Mouse (Mus musculus) CD8-positive naive resting alpha-beta T cell, adult 2 months (primary cell): ENCODE data around the gene Trim33.

Experiments used
- DNase-seq, 2 experiments: peaks; one replicate each; pipeline ENCODE4 v3.0.0; 2022; ENCODE audit warnings: low read depth in 2 of 2, low spot score in 2 of 2

Trim33 gene

DNA sequence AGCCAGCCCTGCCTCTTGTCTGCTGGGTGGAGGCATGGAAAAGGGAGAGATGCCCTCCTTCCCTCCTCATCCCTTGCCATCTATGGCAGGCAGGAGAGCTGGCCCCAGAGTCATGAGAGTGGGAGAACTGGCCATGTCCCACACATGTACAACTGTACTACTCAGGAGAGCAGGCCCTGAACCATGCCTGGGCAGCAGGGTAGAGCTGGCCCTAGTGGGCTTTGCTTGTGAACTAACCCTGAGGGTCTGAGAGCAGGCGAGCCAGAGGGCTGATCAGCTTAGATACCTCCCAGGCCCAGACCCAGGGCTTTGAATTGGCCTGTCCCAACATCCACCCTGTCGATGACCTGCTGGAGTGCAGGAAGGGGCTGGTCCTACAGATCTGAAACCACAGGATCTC is 115.0 kb downstream of the Trim33 start:
- no peak for DNase-seq

DNA sequence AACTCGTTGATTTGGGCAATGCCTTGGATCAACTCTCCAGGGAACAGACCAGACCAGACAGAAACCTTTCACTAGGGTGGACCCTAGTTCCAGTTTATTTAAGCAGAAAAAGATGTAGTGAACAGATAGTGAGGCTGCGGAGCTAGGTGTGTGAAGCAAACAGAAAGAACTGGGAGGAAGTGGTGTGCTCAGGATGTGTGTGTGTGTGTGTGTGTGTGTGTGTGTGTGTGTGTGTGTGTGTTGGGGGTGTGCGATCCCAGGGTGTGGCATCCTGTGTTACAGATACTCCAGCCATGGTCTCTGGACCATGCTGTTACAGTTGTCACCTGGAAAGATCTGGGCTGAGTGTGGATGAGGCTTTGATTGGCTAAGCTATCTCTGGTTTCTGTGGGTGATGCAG is 118.4 kb downstream of the Trim33 start:
- DNase-seq: peak; percentile 48 to 61

DNA sequence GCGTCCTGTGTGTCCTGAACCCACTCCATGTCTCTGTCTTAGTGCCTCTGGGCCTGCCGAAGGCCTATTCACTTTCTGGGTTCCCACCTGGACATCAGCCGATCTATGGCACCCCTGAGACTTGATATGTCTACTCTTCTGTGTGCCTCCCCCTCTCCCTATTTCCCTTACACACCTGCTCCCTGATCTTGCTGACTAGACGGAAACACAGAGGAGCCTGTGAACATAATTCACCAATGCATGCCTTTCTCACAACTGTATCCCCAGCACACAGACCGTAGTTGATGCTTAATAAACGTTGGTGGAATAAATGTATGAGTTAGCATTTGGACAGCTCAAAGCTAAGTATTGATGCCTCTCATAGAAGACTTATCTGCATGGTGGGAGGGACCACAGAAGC is 121.7 kb downstream of the Trim33 start:
- DNase-seq: no peak

DNA sequence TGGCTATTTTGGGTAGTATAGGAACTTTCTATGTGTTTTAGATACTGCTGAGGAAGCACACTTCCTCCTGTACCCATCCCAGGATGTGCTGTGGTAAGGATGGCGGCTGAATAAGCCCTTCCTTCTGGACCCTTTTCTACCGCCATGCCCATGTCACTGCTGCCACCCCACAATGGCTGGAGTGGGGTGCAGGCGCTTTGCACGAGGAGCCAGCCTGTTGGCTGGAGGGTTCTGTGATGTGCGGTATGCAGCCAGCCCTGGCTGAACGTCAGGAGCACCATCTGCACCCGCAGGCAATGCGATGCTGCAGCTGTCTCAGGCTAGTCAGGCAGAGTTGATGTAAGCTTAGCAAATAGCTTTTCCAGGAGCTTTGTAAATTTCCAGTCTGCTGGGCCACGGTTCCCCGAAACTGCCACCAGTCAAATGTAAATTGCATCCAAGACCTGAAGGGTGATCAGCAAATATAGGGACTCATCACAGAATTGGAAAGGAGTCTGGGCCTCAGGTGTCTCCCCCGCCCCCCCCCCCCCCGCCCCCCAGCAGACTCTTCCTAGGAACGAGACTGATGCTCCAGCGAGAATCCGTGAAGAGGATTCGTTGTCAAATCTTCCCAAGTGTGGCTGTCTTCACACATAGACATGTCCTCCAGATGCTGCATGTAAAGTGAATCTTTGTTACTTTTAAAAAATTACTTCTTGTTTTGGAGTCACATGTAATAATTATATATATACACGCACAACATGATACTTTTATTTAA is 122.4 kb downstream of the Trim33 start:
- no peak for DNase-seq

DNA sequence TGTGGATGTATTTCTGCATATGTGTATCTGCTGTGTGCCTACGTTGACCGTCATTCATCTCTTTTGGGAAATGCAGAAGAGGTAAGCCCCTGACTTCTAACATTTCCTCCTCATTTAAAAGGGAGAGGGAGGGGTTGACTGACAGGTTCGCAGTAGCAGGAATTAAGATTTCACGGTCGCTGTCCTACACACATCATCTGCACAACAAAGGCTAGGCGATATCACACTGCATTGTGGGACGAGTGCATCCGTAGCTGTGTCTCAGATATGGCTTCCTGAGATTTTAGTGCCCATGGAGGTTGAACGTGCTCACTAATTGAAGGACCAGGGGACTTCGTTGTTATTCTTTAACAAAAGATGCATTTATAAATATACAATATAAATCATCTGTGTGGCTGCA is 123.1 kb downstream of the Trim33 start:
- DNase-seq: no peak

DNA sequence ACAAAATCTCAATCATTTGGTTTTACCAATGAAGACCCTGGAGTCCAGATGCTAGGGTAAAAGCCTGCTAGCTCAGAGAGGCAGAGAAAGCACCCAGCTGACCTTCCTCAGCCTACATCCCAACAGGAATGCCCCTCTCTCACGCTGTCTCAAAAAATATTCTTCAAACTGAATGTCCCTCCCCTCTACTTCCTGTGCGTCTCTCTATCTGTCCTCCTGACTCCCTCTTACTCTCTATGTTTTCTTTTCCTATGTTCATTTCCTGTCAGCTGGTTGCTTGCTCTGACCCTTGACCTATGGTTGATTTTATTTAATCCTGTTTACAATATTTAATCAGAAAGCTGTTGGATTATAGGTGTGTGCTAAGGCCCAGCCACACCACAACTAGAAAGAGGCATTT is 126.0 kb downstream of the Trim33 start:
- DNase-seq: no peak

DNA sequence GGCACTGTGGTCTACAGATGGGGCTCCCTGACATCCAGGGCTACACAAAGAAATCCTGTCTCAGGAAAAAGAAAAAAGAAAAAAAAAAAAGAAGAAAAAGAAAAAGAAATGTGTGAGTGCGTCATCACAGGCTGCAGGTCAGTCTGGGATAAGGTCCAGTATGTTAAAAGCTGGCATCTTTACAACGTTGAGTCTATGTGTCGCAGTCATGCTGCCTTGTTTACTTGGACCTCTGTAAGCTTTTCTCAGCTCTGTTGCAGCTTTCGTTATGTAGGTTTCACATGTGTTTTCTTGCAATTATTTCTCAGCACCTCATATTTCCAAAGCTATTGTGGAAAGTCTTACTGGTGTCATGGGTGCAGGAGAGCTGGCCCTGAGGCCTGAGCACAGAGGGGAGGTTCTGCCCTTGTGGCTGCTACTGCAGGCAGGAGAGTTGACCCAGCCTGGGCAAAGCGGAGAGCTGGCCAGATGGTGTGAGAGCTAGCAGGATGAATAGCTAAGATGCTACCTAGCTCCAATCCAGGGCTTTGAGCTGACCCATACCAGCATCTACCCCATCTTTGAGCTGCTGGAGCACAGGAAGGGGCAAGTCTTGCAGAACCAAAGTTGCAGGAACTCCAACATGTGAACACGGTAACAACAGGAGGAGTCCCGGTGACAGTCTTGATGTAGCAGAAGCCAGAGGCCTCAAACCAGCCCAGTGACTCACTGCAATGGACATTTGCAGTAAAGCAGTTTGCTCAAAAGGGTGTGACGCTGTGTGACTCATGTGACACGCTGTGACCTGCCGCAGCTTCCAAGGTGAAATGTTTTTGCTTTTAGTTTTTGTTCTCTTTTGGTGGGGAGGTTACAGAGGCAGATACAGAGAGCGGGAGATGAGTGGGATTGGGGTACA is 127.0 kb downstream of the Trim33 start:
- no peak for DNase-seq
